Mouse (Mus musculus) R1 (cell line): ENCODE data around the gene Hist1h2ab.

Source experiments
- DNase-seq: peaks from one replicate; pipeline ENCODE4 v3.0.0-alpha.2; 2018; ENCODE audit warnings: low read depth, low spot score

Hist1h2ab gene

GRCm38 (mm10) chr13:23772561-23773313 lies 21.8 kb downstream of the Hist1h2ab start:
- peak; percentile 95 for DNase-seq

DNA sequence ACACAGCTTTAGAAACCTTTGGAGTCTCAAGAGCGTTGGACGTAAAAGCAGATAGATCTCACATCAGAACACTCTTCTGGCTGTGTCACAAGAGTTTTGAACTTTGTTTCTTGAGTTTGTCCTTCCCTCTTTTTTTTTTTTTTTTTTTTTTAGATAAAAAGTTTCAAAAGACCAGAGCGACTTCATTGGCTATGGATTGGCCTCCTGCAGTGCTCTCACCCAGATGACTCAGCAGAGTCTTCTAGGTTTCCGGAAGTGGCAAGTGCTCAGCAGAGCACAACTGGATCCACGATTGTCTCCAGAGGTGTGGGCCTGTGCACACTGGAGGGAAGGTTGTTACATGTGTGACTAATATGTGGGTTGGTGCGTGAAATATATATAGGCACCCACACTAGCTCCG lies 27.4 kb downstream of the Hist1h2ab start:
- peak; percentile 68 for DNase-seq

GRCm38 (mm10) chr13:23779025-23779424 lies 28.1 kb downstream of the Hist1h2ab start:
- no peak for DNase-seq

DNA sequence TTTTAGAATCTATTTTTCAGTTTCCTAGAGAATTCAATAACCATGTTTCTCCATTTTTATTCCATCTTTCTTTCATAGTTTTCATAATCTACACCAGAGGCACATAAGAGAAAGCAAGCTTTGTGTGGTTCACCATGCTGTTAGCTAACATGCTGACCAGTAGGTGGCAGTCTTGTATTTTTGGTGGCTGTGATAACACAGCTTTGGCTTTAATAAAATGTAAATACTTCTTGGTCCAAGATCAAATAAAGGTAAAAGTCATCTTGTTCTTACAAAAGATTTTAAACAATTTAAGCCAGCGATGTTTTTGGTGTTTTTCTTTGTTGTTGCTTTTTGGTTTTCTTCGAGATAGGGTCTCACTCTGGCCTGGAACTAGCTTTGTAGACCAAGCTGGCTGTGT lies 41.6 kb downstream of the Hist1h2ab start:
- DNase-seq: peak; percentile 60

DNA sequence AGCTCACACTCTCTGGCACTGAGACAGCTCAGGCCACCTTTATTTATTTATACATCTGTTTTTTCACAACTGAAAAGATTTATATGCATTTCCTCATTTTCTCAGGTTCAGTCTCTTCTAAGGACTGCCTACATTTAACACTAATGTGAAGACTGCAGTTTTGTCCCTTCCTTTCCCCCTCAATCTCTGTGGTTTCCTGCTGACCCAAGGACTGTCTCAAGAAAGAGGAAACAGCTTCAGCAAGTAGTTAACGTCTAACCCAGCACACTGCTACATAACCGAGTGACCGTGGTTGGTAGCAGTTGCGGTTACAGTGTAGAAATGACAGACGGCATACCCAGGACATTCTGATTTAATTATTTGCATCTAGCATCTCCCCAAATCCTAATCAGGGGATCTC lies 48.5 kb downstream of the Hist1h2ab start:
- DNase-seq: no peak
